Mouse (Mus musculus) liver, embryonic 14.5 days (tissue): ENCODE results near the gene Ncoa6. TPM values are rescaled to one million over a fixed set of nuclear protein-coding genes. Genes with fewer than 3 reads are reported as not detected.
A peak's percentile ranks its signal among the peaks of the same experiment; 100 is the strongest.

Experiments
- ATAC-seq: fragments of 200-750 bp; cut with Nextera tagmentation; 2 replicates; pipeline ENCODE4 v1.8.0; 2017; ENCODE audit warnings: moderate number of reproducible peaks, mild to moderate bottlenecking, moderate library complexity; ENCODE audit not compliant: insufficient read depth
- DNase-seq, 3 experiments: peaks; one replicate each; pipeline ENCODE4 v3.0.0-alpha.2; 2012 to 2013; ENCODE audit warnings: low read depth in 3 of 3, low spot score in 3 of 3
- H3K27ac ChIP-seq: fragments of 300-500 bp; sonication (generic); 2 replicates; pipeline ENCODE4 v1.5.1; 2014; ENCODE audit warnings: moderate library complexity, mild to moderate bottlenecking, control low read depth, inconsistent platforms
- H3K27me3 ChIP-seq: fragments of 300-500 bp; sonication (generic); 2 replicates; pipeline ENCODE4 v1.6.1; 2014; ENCODE audit warnings: mild to moderate bottlenecking, low read length, moderate library complexity; ENCODE audit not compliant: control insufficient read depth, insufficient read depth
- H3K36me3 ChIP-seq: fragments of 300-500 bp; sonication (generic); replicated peaks from 2 replicates; pipeline ENCODE4 v1.6.1; 2014; ENCODE audit warnings: low read depth; ENCODE audit not compliant: control insufficient read depth, insufficient read depth
- H3K4me1 ChIP-seq, 2 experiments: fragments of 200-500 bp in 1 of 2; fragments of 300-500 bp in 1 of 2; sonication (generic) in 1 of 2; replicated peaks; 2 replicates each; pipeline ENCODE4 v1.6.1; 2012 to 2014; ENCODE audit warnings: antibody characterized with exemption in 1 of 2, inconsistent platforms in 1 of 2, low read length in 1 of 2; ENCODE audit not compliant: control insufficient read depth in 2 of 2, insufficient read depth in 2 of 2
- H3K4me2 ChIP-seq: fragments of 300-500 bp; sonication (generic); 2 replicates; pipeline ENCODE4 v1.6.1; 2014; ENCODE audit warnings: low read depth, mild to moderate bottlenecking, control low read depth, moderate library complexity
- H3K4me3 ChIP-seq, 2 experiments: fragments of 200-500 bp in 1 of 2; fragments of 300-500 bp in 1 of 2; sonication (generic) in 1 of 2; 2 replicates each; pipeline ENCODE4 v1.5.1; 2012 to 2014; ENCODE audit warnings: low read depth in 2 of 2, low read length in 2 of 2, mild to moderate bottlenecking in 2 of 2, control low read depth in 1 of 2, inconsistent platforms in 1 of 2, moderate library complexity in 1 of 2; ENCODE audit not compliant: insufficient read depth in 1 of 2
- H3K9ac ChIP-seq: fragments of 300-500 bp; sonication (generic); replicated peaks from 2 replicates; pipeline ENCODE4 v1.6.1; 2014; ENCODE audit warnings: mild to moderate bottlenecking, control low read depth, moderate library complexity
- H3K9me3 ChIP-seq: fragments of 300-500 bp; sonication (generic); 2 replicates; pipeline ENCODE4 v1.6.1; 2016; ENCODE audit warnings: low read length, mixed read lengths; ENCODE audit not compliant: control insufficient read depth
- CTCF ChIP-seq: IDR thresholded peaks from 2 replicates; pipeline ENCODE4 v1.5.1; 2016; ENCODE audit warnings: antibody characterized with exemption, low read depth, control low read depth
- EP300 ChIP-seq: IDR thresholded peaks from 2 replicates; pipeline ENCODE4 v1.6.1; 2016; ENCODE audit warnings: antibody characterized with exemption, low read depth
- WGBS: fragments of 180-500 bp; shearing (Covaris S2); extraction: QIAGEN DNeasy Blood & Tissue Kit; methylation state at CpG from one replicate; pipeline ENCODE4 v1.1.7; 2014; ENCODE audit not compliant: insufficient replicate concordance; 5-methylcytosine and 5-hydroxymethylcytosine counted together
- polyA plus RNA-seq, 2 experiments: library from polyadenylated mRNA; depleted of rRNA in 1 of 2; stranded (reverse) in 1 of 2; unstranded in 1 of 2; fragments of >200 nt; fragmentation: Nextera tagmentation in 1 of 2; extraction: Ambion mirVana in 1 of 2; gene quantifications; 2 replicates each; pipeline versions ENCODE4 v1.2.1 to v1.2.3; 2012 to 2014

The Ncoa6 gene
- polyA plus RNA-seq, 2 experiments, result 6.5 to 9.0 TPM

- DNase-seq (no peak), ATAC-seq (no peak)
- Histone ChIP-seq H3K4me1 (peaks cover 10 to 12% of the 10 kb centered on the region in 2 experiments), H3K9me3 (no peaks in the 10 kb centered on the region), H3K36me3 (no peaks in the 10 kb centered on the region), H3K27me3 (peaks cover 12% of the 10 kb centered on the region), H3K27ac (no peak overlapping the region), H3K9ac (no peak overlapping the region), H3K4me3 (no peak overlapping the region), H3K4me2 (peak overlapping the region; percentile 35)
- 4% methylated on average over 23 of the region's 23 CpGs for WGBS
- TF ChIP-seq CTCF, result peak; percentile 42
- no peak for TF ChIP-seq EP300
These were observed 41.0 kb upstream of the Ncoa6 start for GRCm38 (mm10) chr2:155514666-155515065.

- H3K4me1 ChIP-seq, result peaks cover 6 to 7% of the 10 kb centered on the region in 2 experiments
- no peak overlapping the region for H3K4me3 ChIP-seq
- WGBS, result 51% methylated on average over 5 of the region's 5 CpGs
- H3K27ac ChIP-seq, result no peak overlapping the region
- H3K9ac ChIP-seq, result no peak overlapping the region
- ATAC-seq (no peak), DNase-seq (no peak)
- H3K27me3 ChIP-seq, result peaks cover 12% of the 10 kb centered on the region
- H3K4me2 ChIP-seq, result no peak overlapping the region
- H3K9me3 ChIP-seq, result no peaks in the 10 kb centered on the region
- no peak for TF ChIP-seq CTCF
- no peak for TF ChIP-seq EP300
- no peaks in the 10 kb centered on the region for H3K36me3 ChIP-seq
These were observed 39.8 kb upstream of the Ncoa6 start for GRCm38 (mm10) chr2:155513543-155513942.

- no peak for DNase-seq
- Histone ChIP-seq H3K4me2 (no peak overlapping the region), H3K27me3 (peaks cover 12% of the 10 kb centered on the region), H3K27ac (no peak overlapping the region), H3K9me3 (no peaks in the 10 kb centered on the region), H3K4me3 (no peak overlapping the region), H3K4me1 (peaks cover 5 to 7% of the 10 kb centered on the region in 2 experiments; a peak in 3 of 4 replicates), H3K36me3 (no peaks in the 10 kb centered on the region), H3K9ac (no peak overlapping the region)
- no peak for ATAC-seq
- TF ChIP-seq CTCF, result peak; percentile 86
- TF ChIP-seq EP300, result no peak
- 49% methylated on average over 4 of the region's 4 CpGs for WGBS
These were observed 38.8 kb upstream of the Ncoa6 start for GRCm38 (mm10) chr2:155512479-155512878.

- H3K4me1 ChIP-seq, result no peaks in the 10 kb centered on the region
- H3K9ac ChIP-seq, result no peak overlapping the region
- no peaks in the 10 kb centered on the region for H3K9me3 ChIP-seq
- WGBS, result 60% methylated on average over 10 of the region's 10 CpGs
- no peak for ATAC-seq
- TF ChIP-seq CTCF (no peak), EP300 (no peak)
- H3K4me2 ChIP-seq, result no peak overlapping the region
- H3K36me3 ChIP-seq, result no peaks in the 10 kb centered on the region
- no peak overlapping the region for H3K4me3 ChIP-seq
- DNase-seq, result no peak
- H3K27ac ChIP-seq, result no peak overlapping the region
- no peaks in the 10 kb centered on the region; the same call in 1 of the 2 replicates for H3K27me3 ChIP-seq
These were observed 34.2 kb upstream of the Ncoa6 start for GRCm38 (mm10) chr2:155507721-155508470.

- H3K36me3 ChIP-seq, result no peaks in the 10 kb centered on the region
- no peak overlapping the region for H3K9ac ChIP-seq
- H3K4me1 ChIP-seq, result no peaks in the 10 kb centered on the region
- ATAC-seq (no peak), DNase-seq (no peak)
- no peaks in the 10 kb centered on the region for H3K9me3 ChIP-seq
- WGBS, result 66% methylated on average over 9 of the region's 9 CpGs
- no peak overlapping the region for H3K27ac ChIP-seq
- TF ChIP-seq EP300 (no peak), CTCF (no peak)
- no peaks in the 10 kb centered on the region; the same call in 1 of the 2 replicates for H3K27me3 ChIP-seq
- H3K4me3 ChIP-seq, result no peak overlapping the region
- no peak overlapping the region for H3K4me2 ChIP-seq
These were observed 32.1 kb upstream of the Ncoa6 start for GRCm38 (mm10) chr2:155505811-155506210.
